Mouse (Mus musculus): ENCODE measurements around the gene Zfp219. TPM values are rescaled to one million over a fixed set of nuclear protein-coding genes. Genes with fewer than 3 reads are reported as not detected.

Zfp219 gene
- total RNA-seq, 2 experiments from 2014 or later = 11.3 to 17.0 TPM

Other genes with a start within 250 kb of the Zfp219 start
- not detected in 2 replicates for gene Ang4, start 247.1 kb downstream of the Zfp219 start, total RNA-seq (2014; fragmentation: Nextera tagmentation)
- gene Ang4, start 247.1 kb downstream of the Zfp219 start, total RNA-seq (2017) = not detected in 2 replicates
- not detected in 2 replicates for gene AY358078, start 220.7 kb downstream of the Zfp219 start, total RNA-seq (2014; fragmentation: Nextera tagmentation)
- gene AY358078, start 220.7 kb downstream of the Zfp219 start, total RNA-seq (2017) = not detected in 2 replicates
- not detected in 2 replicates for gene Ear6, start 167.0 kb downstream of the Zfp219 start, total RNA-seq (2014; fragmentation: Nextera tagmentation)
- 2.1 and 2.7 TPM in 2 replicates for gene Ear6, start 167.0 kb downstream of the Zfp219 start, total RNA-seq (2017)
- gene Mettl17, start 135.9 kb downstream of the Zfp219 start, total RNA-seq (2014; fragmentation: Nextera tagmentation) = 15.4 and 22.2 TPM in 2 replicates
- 13.1 and 34.7 TPM in 2 replicates for gene Mettl17, start 135.9 kb downstream of the Zfp219 start, total RNA-seq (2017)
- gene Slc39a2, start 127.8 kb downstream of the Zfp219 start, total RNA-seq (2014; fragmentation: Nextera tagmentation) = 0.49 and 1.4 TPM in 2 replicates
- 0.09 and 0.21 TPM in 2 replicates for gene Slc39a2, start 127.8 kb downstream of the Zfp219 start, total RNA-seq (2017)
- gene Ndrg2, start 106.6 kb downstream of the Zfp219 start, total RNA-seq (2014; fragmentation: Nextera tagmentation) = 5.4 and 6.2 TPM in 2 replicates
- 8.7 and 11.4 TPM in 2 replicates for gene Ndrg2, start 106.6 kb downstream of the Zfp219 start, total RNA-seq (2017)
- gene Tppp2, start 102.3 kb downstream of the Zfp219 start, total RNA-seq (2014; fragmentation: Nextera tagmentation) = not detected in 2 replicates
- gene Tppp2, start 102.3 kb downstream of the Zfp219 start, total RNA-seq (2017) = not detected in 2 replicates
- not detected in 2 replicates for gene Rnase13, start 98.0 kb downstream of the Zfp219 start, total RNA-seq (2014; fragmentation: Nextera tagmentation)
- not detected in 2 replicates for gene Rnase13, start 98.0 kb downstream of the Zfp219 start, total RNA-seq (2017)
- 8.6 and 14.9 TPM in 2 replicates for gene Arhgef40, start 36.0 kb downstream of the Zfp219 start, total RNA-seq (2014; fragmentation: Nextera tagmentation)
- 10.8 and 11.4 TPM in 2 replicates for gene Arhgef40, start 36.0 kb downstream of the Zfp219 start, total RNA-seq (2017)
- not detected in 2 replicates for gene Tmem253, start 5.1 kb downstream of the Zfp219 start, total RNA-seq (2014; fragmentation: Nextera tagmentation)
- gene Tmem253, start 5.1 kb downstream of the Zfp219 start, total RNA-seq (2017) = not detected in 2 replicates
- gene Olfr221, start 21.7 kb upstream of the Zfp219 start, total RNA-seq (2014; fragmentation: Nextera tagmentation) = not detected in 2 replicates
- not detected in 2 replicates for gene Olfr221, start 21.7 kb upstream of the Zfp219 start, total RNA-seq (2017)
- gene Hnrnpc, start 83.3 kb upstream of the Zfp219 start, total RNA-seq (2014; fragmentation: Nextera tagmentation) = 362 and 404 TPM in 2 replicates
- 637 and 667 TPM in 2 replicates for gene Hnrnpc, start 83.3 kb upstream of the Zfp219 start, total RNA-seq (2017)
- 7.4 and 10.8 TPM in 2 replicates for gene Rpgrip1, start 90.0 kb upstream of the Zfp219 start, total RNA-seq (2014; fragmentation: Nextera tagmentation)
- 4.5 and 4.8 TPM in 2 replicates for gene Rpgrip1, start 90.0 kb upstream of the Zfp219 start, total RNA-seq (2017)
- 91.5 and 98.8 TPM in 2 replicates for gene Supt16, start 176.7 kb upstream of the Zfp219 start, total RNA-seq (2014; fragmentation: Nextera tagmentation)
- gene Supt16, start 176.7 kb upstream of the Zfp219 start, total RNA-seq (2017) = 229 and 242 TPM in 2 replicates
- 71.1 and 96.4 TPM in 2 replicates for gene Chd8, start 237.0 kb upstream of the Zfp219 start, total RNA-seq (2014; fragmentation: Nextera tagmentation)
- 60.1 and 63.5 TPM in 2 replicates for gene Chd8, start 237.0 kb upstream of the Zfp219 start, total RNA-seq (2017)